Mouse (Mus musculus) liver, adult 2 months (tissue): Measurements from ENCODE around the gene Mtrf1l. TPM values are rescaled to one million over a fixed set of nuclear protein-coding genes. Genes with fewer than 3 reads are reported as not detected.

Experiments used
- DNase-seq: peaks from one replicate; pipeline ENCODE4 v3.0.0-alpha.2; 2011; ENCODE audit warnings: low read depth, low spot score; ENCODE audit errors: extremely low read depth
- H3K27ac ChIP-seq: fragments of 200-500 bp; replicated peaks from 2 replicates; pipeline ENCODE4 v1.5.1; 2012; ENCODE audit warnings: low read depth, mild to moderate bottlenecking, control low read depth, inconsistent platforms, low read length; ENCODE audit not compliant: insufficient read depth
- H3K27me3 ChIP-seq: fragments of 200-500 bp; 2 replicates; pipeline ENCODE4 v1.6.1; 2012; ENCODE audit warnings: mild to moderate bottlenecking, moderate library complexity, low read length, inconsistent platforms; ENCODE audit not compliant: control insufficient read depth, insufficient read depth
- H3K36me3 ChIP-seq: fragments of 200-500 bp; 2 replicates; pipeline ENCODE4 v1.6.1; 2012; ENCODE audit warnings: low read length, inconsistent platforms; ENCODE audit not compliant: control insufficient read depth, insufficient read depth
- H3K4me1 ChIP-seq: fragments of 200-500 bp; 2 replicates; pipeline ENCODE4 v1.6.1; 2011; ENCODE audit warnings: low read length; ENCODE audit not compliant: control insufficient read depth, insufficient read depth
- H3K4me3 ChIP-seq: fragments of 200-500 bp; 2 replicates; pipeline ENCODE4 v1.5.1; 2011; ENCODE audit warnings: low read depth, mild to moderate bottlenecking, control low read depth, low read length, moderate library complexity; ENCODE audit not compliant: insufficient read depth
- H3K79me2 ChIP-seq: fragments of 200-500 bp; 2 replicates; pipeline ENCODE4 v1.6.1; 2012; ENCODE audit warnings: inconsistent platforms, mild to moderate bottlenecking, low read length, moderate library complexity; ENCODE audit not compliant: control insufficient read depth, insufficient read depth
- H3K9ac ChIP-seq: fragments of 200-500 bp; 2 replicates; pipeline ENCODE4 v1.6.1; 2012; ENCODE audit warnings: low read depth, mild to moderate bottlenecking, control low read depth, inconsistent platforms, low read length
- CTCF ChIP-seq: fragments of 200-500 bp; IDR thresholded peaks from 2 replicates; pipeline ENCODE4 v1.5.1; 2011; ENCODE audit warnings: low read depth, low read length, control low read depth
- POLR2A ChIP-seq: fragments of 200-500 bp; IDR thresholded peaks from 2 replicates; pipeline ENCODE4 v1.6.1; 2011; ENCODE audit warnings: low read length, control low read depth; ENCODE audit not compliant: insufficient read depth; ENCODE audit errors: extremely low read depth
- WGBS: fragments of 180-500 bp; shearing (Covaris S2); methylation state at CpG from one replicate; pipeline ENCODE4 v1.1.7; 2018; 5-methylcytosine and 5-hydroxymethylcytosine counted together
- polyA plus RNA-seq: library from polyadenylated mRNA; depleted of rRNA; stranded (reverse); fragments of >200 nt; gene quantifications from 2 replicates; pipeline ENCODE4 v1.2.3, GENCODE M21; 2012
- total RNA-seq: library from RNA; depleted of rRNA; stranded (reverse); fragments of >200 nt; gene quantifications from 2 replicates; pipeline ENCODE4 v1.2.3, GENCODE M21; 2014

The Mtrf1l gene
- total and polyA plus RNA-seq, 2 experiments: 0.98 to 7.2 TPM

DNA sequence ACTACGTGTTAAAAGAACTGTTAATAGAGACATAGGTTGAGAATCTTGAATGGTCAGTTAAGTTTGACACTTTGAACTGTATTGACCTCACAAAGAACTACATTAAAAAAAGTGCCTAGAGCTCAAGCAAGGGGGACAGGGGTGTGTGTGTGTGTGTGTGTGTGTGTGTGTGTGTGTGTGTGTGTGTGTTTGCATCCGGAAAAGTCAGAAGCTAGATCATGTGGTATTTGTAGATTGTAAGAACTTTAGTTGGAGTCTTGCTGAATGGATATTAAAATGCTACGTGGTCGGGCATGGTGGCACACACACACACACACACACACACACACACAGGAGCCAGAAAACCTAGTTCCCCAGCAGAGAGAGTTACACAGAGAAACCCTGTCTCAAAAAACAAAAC lies 16.7 kb downstream of the Mtrf1l start:
- Histone ChIP-seq H3K27me3 (no peaks in the 10 kb centered on the region), H3K4me1 (peaks cover 5% of the 10 kb centered on the region), H3K27ac (no peak overlapping the region), H3K79me2 (peaks cover 8% of the 10 kb centered on the region; the same call in 1 of the 2 replicates), H3K9ac (no peak overlapping the region), H3K4me3 (no peak overlapping the region), H3K36me3 (peaks cover 4% of the 10 kb centered on the region; the same call in 1 of the 2 replicates)
- WGBS: 65% methylated on average over 4 of the region's 4 CpGs
- DNase-seq: no peak
- TF ChIP-seq CTCF (no peak), POLR2A (no peak)

DNA sequence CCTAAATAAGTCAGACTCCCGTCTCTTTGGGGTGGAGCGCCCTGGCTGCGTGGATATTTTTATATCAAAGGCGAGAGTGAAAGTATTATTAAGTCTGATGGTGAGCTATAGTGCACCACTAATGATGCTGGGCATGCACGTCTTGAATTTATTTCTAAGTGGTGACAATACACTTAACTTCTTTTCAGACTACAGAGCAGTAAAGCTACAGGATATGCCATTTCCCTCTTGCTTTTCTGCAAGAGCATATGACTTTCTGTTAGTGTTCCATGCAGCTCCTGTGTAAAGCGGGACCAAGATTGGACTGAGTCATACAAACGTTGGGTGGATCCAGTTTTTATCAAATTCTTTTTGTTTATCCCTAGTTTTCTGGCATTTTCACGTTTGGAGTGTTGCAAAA lies 17.3 kb downstream of the Mtrf1l start:
- Histone ChIP-seq H3K27me3 (no peaks in the 10 kb centered on the region), H3K4me1 (peaks cover 5% of the 10 kb centered on the region), H3K4me3 (peak overlapping the region; percentile 39; the same call in 1 of the 2 replicates), H3K36me3 (peaks cover 4% of the 10 kb centered on the region; the same call in 1 of the 2 replicates), H3K79me2 (peaks cover 8% of the 10 kb centered on the region; the same call in 1 of the 2 replicates), H3K27ac (peak overlapping the region; percentile 9), H3K9ac (peak overlapping the region; percentile 41; the same call in 1 of the 2 replicates)
- DNase-seq: peak; percentile 13
- 15% methylated on average over 8 of the region's 8 CpGs for WGBS
- TF ChIP-seq CTCF (no peak), POLR2A (no peak)

- peaks cover 5% of the 10 kb centered on the region for H3K4me1 ChIP-seq
Measured at GRCm38 (mm10) chr10:5805731-5806307, 17.9 kb downstream of the Mtrf1l start.

GRCm38 (mm10) chr10:5805243-5805730 lies 18.4 kb downstream of the Mtrf1l start, which contains the start of gene Fbxo5:
Gene Fbxo5, minus strand, starts transcription at chr10:5805600.
- peak; percentile 91 for DNase-seq
- under 1% methylated on average over 42 of the region's 42 CpGs for WGBS
- H3K27ac ChIP-seq: peak within 1 kb of the TSS; percentile 79
- peak within 1 kb of the TSS; percentile 75 for H3K4me3 ChIP-seq
- H3K4me1 ChIP-seq: peaks cover 5% of the 10 kb centered on the region
- H3K9ac ChIP-seq: peak within 1 kb of the TSS; percentile 62
- peaks cover 8% of the 10 kb centered on the region; the same call in 1 of the 2 replicates for H3K79me2 ChIP-seq
- TF ChIP-seq POLR2A: no peak
- TF ChIP-seq CTCF: no peak
- H3K36me3 ChIP-seq: peaks cover 12% of the 10 kb centered on the region
- no peaks in the 10 kb centered on the region for H3K27me3 ChIP-seq

More at GRCm38 (mm10) chr10:5805731-5806307, 17.9 kb downstream of the Mtrf1l start:
- Histone ChIP-seq H3K27ac (peak overlapping the region; percentile 79), H3K9ac (peak overlapping the region; percentile 62), H3K4me3 (peak overlapping the region; percentile 75), H3K27me3 (no peaks in the 10 kb centered on the region), H3K36me3 (peaks cover 7% of the 10 kb centered on the region), H3K79me2 (peaks cover 8% of the 10 kb centered on the region; the same call in 1 of the 2 replicates)
- TF ChIP-seq CTCF: no peak
- TF ChIP-seq POLR2A: peak; percentile 36; the same call in 1 of the 2 replicates
- 2% methylated on average over 43 of the region's 43 CpGs for WGBS
- DNase-seq: peak; percentile 87

DNA sequence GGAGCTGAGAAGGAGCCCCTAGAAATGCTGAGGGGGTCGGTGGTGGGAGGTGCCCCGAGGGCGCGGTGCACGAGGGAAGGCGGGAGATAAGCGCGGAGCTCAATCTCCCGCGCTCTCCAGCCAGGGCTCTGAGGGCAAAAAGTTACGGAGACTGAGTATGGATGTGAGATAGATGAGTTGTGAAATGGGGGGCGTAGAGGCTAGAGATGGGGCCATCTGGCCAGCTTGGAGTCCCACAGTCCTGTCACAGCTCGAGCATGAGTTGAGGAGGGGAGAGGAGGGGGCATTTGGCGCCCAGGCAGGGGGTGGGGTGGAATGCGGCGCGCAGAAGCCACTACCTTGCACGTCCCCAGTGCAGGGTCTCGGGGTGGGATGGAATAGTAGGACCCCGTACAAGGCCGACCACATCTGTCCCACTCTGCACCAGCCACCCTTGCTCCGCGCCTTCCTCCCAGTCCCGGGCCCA lies 19.0 kb downstream of the Mtrf1l start:
- 5% methylated on average over 24 of the region's 24 CpGs for WGBS
- no peak for TF ChIP-seq POLR2A
- TF ChIP-seq CTCF: no peak
- H3K4me3 ChIP-seq: peak overlapping the region; percentile 63

More for the DNA sequence above, 19.0 kb downstream of the Mtrf1l start:
- Histone ChIP-seq H3K36me3 (peaks cover 17% of the 10 kb centered on the region), H3K27me3 (no peaks in the 10 kb centered on the region), H3K27ac (no peak overlapping the region), H3K79me2 (peaks cover 8% of the 10 kb centered on the region; the same call in 1 of the 2 replicates), H3K4me1 (peaks cover 5% of the 10 kb centered on the region), H3K9ac (no peak overlapping the region; the same call in 1 of the 2 replicates)
- no peak for DNase-seq
